Comparison of ENCODE assay signal across 17 mouse cellular contexts in genomic region chr9:22806494-22806893, GRCm38 (mm10).
DNase-seq lines count a peak whose midpoint lies in the region; ATAC-seq and TF ChIP-seq lines count a peak whose summit lies in the region.
"Had no signal": no experiment of that assay in that cellular context is flagged by ENCODE, and none has a peak within 500 bp of the region (broad histone marks: within the 10 kb centered on the region; RNA-seq: fewer than 3 reads in every experiment).

No protein-coding gene starts in this region.

- peak overlapping the region; percentile 3; the same call in 1 of the 2 replicates for H3K9ac ChIP-seq in MEL (ENCODE audit: control insufficient read depth, low read depth, low read length, poor library complexity, severe bottlenecking)
- no peak overlapping the region for H3K9ac ChIP-seq in liver, embryonic 11.5 days (ENCODE audit: low read depth, low read length)
- H3K9ac ChIP-seq in liver, embryonic 15.5 days: no peak overlapping the region
- H3K9ac ChIP-seq: embryonic facial prominence, embryonic 12.5 days; forebrain, embryonic 15.5 days; heart, embryonic 12.5 days; hindbrain, embryonic 14.5 days had no signal

- H3K27ac ChIP-seq in MEL (ENCODE audit: control insufficient read depth, low read depth, low read length): peak overlapping the region; percentile 70
- peak overlapping the region; percentile 48 for H3K27ac ChIP-seq in liver, embryonic 11.5 days (ENCODE audit: low read depth, low read length)
- H3K27ac ChIP-seq in liver, embryonic 15.5 days (replicated peaks): peak overlapping the region; percentile 69
- H3K27ac ChIP-seq: embryonic facial prominence, embryonic 12.5 days; forebrain, embryonic 15.5 days; heart, adult 2 months; hindbrain, embryonic 10.5 days; hindbrain, embryonic 14.5 days had no signal

- WGBS in liver, embryonic 11.5 days: 29% methylated on average over 5 of the region's 5 CpGs
- 16% methylated on average over 5 of the region's 5 CpGs for WGBS in liver, embryonic 15.5 days (ENCODE audit: insufficient replicate concordance)

- H3K79me2 ChIP-seq in MEL (ENCODE audit: control insufficient read depth, insufficient read depth, low read length, poor library complexity): no peaks in the 10 kb centered on the region

- H3K4me3 ChIP-seq in MEL (ENCODE audit: control insufficient read depth in 1 of 2, insufficient read depth in 1 of 2, low read depth in 2 of 2, low read length in 2 of 2): peak overlapping the region in 1 of 2 experiments; percentile 3; a peak in 1 of 4 replicates
- no peak overlapping the region for H3K4me3 ChIP-seq in liver, embryonic 11.5 days (ENCODE audit: low read depth, low read length)
- no peak overlapping the region for H3K4me3 ChIP-seq in liver, embryonic 15.5 days (replicated peaks)
- H3K4me3 ChIP-seq: embryonic facial prominence, embryonic 12.5 days; forebrain, embryonic 15.5 days; heart, adult 2 months; heart, embryonic 12.5 days; hindbrain, embryonic 10.5 days had no signal

- TF ChIP-seq EP300 in MEL (IDR thresholded peaks at IDR 0.05; ENCODE audit: low read depth in 1 of 2, low read length in 2 of 2): peak; percentile 9 to 30; a peak in 3 of 4 replicates

- H3K9me3 ChIP-seq in MEL (replicated peaks; ENCODE audit: insufficient read depth, low read length): no peaks in the 10 kb centered on the region
- H3K9me3 ChIP-seq in liver, embryonic 11.5 days (ENCODE audit: control insufficient read depth, low read length): no peaks in the 10 kb centered on the region
- no peaks in the 10 kb centered on the region for H3K9me3 ChIP-seq in liver, embryonic 15.5 days (replicated peaks)
- H3K9me3 ChIP-seq: embryonic facial prominence, embryonic 12.5 days; forebrain, embryonic 15.5 days; heart, embryonic 12.5 days; hindbrain, embryonic 10.5 days had no signal

- TF ChIP-seq CTCF in MEL (IDR thresholded peaks at IDR 0.05 in 2 of 3, conservative IDR thresholded peaks at IDR 0.05 in 1 of 3; ENCODE audit: control insufficient read depth in 1 of 3, insufficient read depth in 1 of 3, low read depth in 2 of 3, low read length in 3 of 3, poor library complexity in 1 of 3, severe bottlenecking in 1 of 3): no peak

- no peak for TF ChIP-seq RAD21 in MEL (IDR thresholded peaks at IDR 0.05; ENCODE audit: low read depth, low read length)

- no peaks in the 10 kb centered on the region for H3K27me3 ChIP-seq in MEL (ENCODE audit: control insufficient read depth in 1 of 2, insufficient read depth in 2 of 2, low read length in 2 of 2)
- no peaks in the 10 kb centered on the region for H3K27me3 ChIP-seq in liver, embryonic 11.5 days (replicated peaks; ENCODE audit: control insufficient read depth, insufficient read depth, low read length)
- H3K27me3 ChIP-seq in liver, embryonic 15.5 days: no peaks in the 10 kb centered on the region
- H3K27me3 ChIP-seq: embryonic facial prominence, embryonic 12.5 days; forebrain, embryonic 15.5 days; heart, embryonic 12.5 days had no signal

- H3K4me2 ChIP-seq in liver, embryonic 11.5 days: peak overlapping the region; percentile 17; the same call in 1 of the 2 replicates
- H3K4me2 ChIP-seq in liver, embryonic 15.5 days: peak overlapping the region; percentile 33
- H3K4me2 ChIP-seq: embryonic facial prominence, embryonic 12.5 days; forebrain, embryonic 15.5 days; heart, embryonic 12.5 days; hindbrain, embryonic 14.5 days had no signal

- DNase-seq in MEL (ENCODE audit: low read depth, low spot score): peak; percentile 73
- DNase-seq in liver, embryonic 11.5 days (ENCODE audit: low spot score): no peak
- DNase-seq in kidney, adult 11 months: no peak
- no peak for DNase-seq in spleen, adult 12 weeks (ENCODE audit: low spot score)
- no peak for DNase-seq in retina, postnatal 1 day
- DNase-seq: adrenal gland, postnatal 10 days; cerebellum, adult 11 months; cerebellum, adult 9-10 months; cerebellum, postnatal 25 days; heart, adult 2 months had no signal

- peaks cover 47 to 61% of the 10 kb centered on the region in 2 experiments for H3K4me1 ChIP-seq in MEL (ENCODE audit: control insufficient read depth in 1 of 2, insufficient read depth in 2 of 2, low read length in 2 of 2)
- H3K4me1 ChIP-seq in liver, embryonic 11.5 days (replicated peaks; ENCODE audit: control insufficient read depth, insufficient read depth, low read length): peaks cover 40% of the 10 kb centered on the region
- peaks cover 62% of the 10 kb centered on the region for H3K4me1 ChIP-seq in liver, embryonic 15.5 days (replicated peaks)
- H3K4me1 ChIP-seq: embryonic facial prominence, embryonic 12.5 days; forebrain, embryonic 15.5 days; hindbrain, embryonic 10.5 days had no signal

- TF ChIP-seq POLR2A in MEL (IDR thresholded peaks at IDR 0.05; ENCODE audit: control insufficient read depth in 1 of 2, insufficient read depth in 1 of 2, low read depth in 1 of 2, low read length in 2 of 2, poor library complexity in 1 of 2): no peak

- peak; percentile 72 for ATAC-seq in liver, embryonic 11.5 days (replicated peaks; ENCODE audit: low FRiP score)
- peak; percentile 72 for ATAC-seq in liver, embryonic 15.5 days (ENCODE audit: insufficient read depth)
- ATAC-seq in megakaryocyte-erythroid progenitor cell, adult 5-6 weeks (replicated peaks; ENCODE audit: low FRiP score, low TSS enrichment, poor library complexity, severe bottlenecking): peak; percentile 47; the same call in 1 of the 2 replicates
- ATAC-seq: forebrain, embryonic 15.5 days had no signal

- peaks cover 0 to 64% of the 10 kb centered on the region in 2 experiments; a peak in 2 of 4 replicates for H3K36me3 ChIP-seq in MEL (ENCODE audit: control insufficient read depth in 1 of 2, insufficient read depth in 2 of 2, low read length in 2 of 2)
- no peaks in the 10 kb centered on the region for H3K36me3 ChIP-seq in liver, embryonic 11.5 days (ENCODE audit: control insufficient read depth, insufficient read depth, low read length)
- H3K36me3 ChIP-seq in liver, embryonic 15.5 days (replicated peaks): no peaks in the 10 kb centered on the region
- H3K36me3 ChIP-seq: embryonic facial prominence, embryonic 12.5 days; forebrain, embryonic 15.5 days; heart, embryonic 12.5 days; hindbrain, embryonic 10.5 days had no signal

TF ChIP-seq in MEL, 35 proteins besides CTCF, POLR2A, EP300 and RAD21 (continues in another document):
- TF ChIP-seq MEF2A (IDR thresholded peaks at IDR 0.05; ENCODE audit: extremely low read depth, insufficient replicate concordance, low read depth, low read length, poor library complexity, severe bottlenecking) (no peak), TBP (IDR thresholded peaks at IDR 0.05; ENCODE audit: low read depth, low read length) (no peak), MAX (IDR thresholded peaks at IDR 0.05; ENCODE audit: low read length) (no peak), NELFE (IDR thresholded peaks at IDR 0.05; ENCODE audit: low read depth, low read length) (no peak), SMC3 (IDR thresholded peaks at IDR 0.05; ENCODE audit: low read depth, low read length) (no peak), USF1 (IDR thresholded peaks at IDR 0.05; ENCODE audit: low read depth, low read length) (no peak), NRF1 (IDR thresholded peaks at IDR 0.05; ENCODE audit: insufficient read depth, low read depth, low read length, poor library complexity, severe bottlenecking) (no peak), ZNF384 (IDR thresholded peaks at IDR 0.05; ENCODE audit: low read depth, low read length) (no peak), HCFC1 (IDR thresholded peaks at IDR 0.05; ENCODE audit: low read depth, low read length) (no peak; the same call in 1 of the 2 replicates), MXI1 (IDR thresholded peaks at IDR 0.05; ENCODE audit: low read depth, low read length) (0 out of 2 replicates have a peak, but pooled peaks have one; percentile 36), UBTF (IDR thresholded peaks at IDR 0.05; ENCODE audit: borderline replicate concordance, insufficient read depth, low read depth, low read length) (no peak), ZKSCAN1 (IDR thresholded peaks at IDR 0.05; ENCODE audit: low read depth, low read length) (no peak), KAT2A (conservative IDR thresholded peaks at IDR 0.05; ENCODE audit: low read depth, low read length) (no peak), TCF12 (IDR thresholded peaks at IDR 0.05; ENCODE audit: low read depth, low read length) (peak; percentile 28; the same call in 1 of the 2 replicates), MYC (IDR thresholded peaks at IDR 0.05; ENCODE audit: low read depth, low read length) (0 out of 2 replicates have a peak, but pooled peaks have one; percentile 4), CHD2 (IDR thresholded peaks at IDR 0.05; ENCODE audit: low read length) (peak; percentile 38; the same call in 1 of the 2 replicates), CHD1 (IDR thresholded peaks at IDR 0.05; ENCODE audit: low read depth, low read length) (peak; percentile 87; the same call in 1 of the 2 replicates), BHLHE40 (IDR thresholded peaks at IDR 0.05; ENCODE audit: borderline replicate concordance, low read depth, low read length) (0 out of 2 replicates have a peak, but pooled peaks have one; percentile 58), MYB (IDR thresholded peaks at IDR 0.05; ENCODE audit: low read depth, low read length) (peak; percentile 28; the same call in 1 of the 2 replicates), ETS1 (IDR thresholded peaks at IDR 0.05; ENCODE audit: low read depth, low read length) (peak; percentile 45; the same call in 1 of the 2 replicates), ZC3H11A (IDR thresholded peaks at IDR 0.05; ENCODE audit: low read depth, low read length) (no peak), MAZ (IDR thresholded peaks at IDR 0.05; ENCODE audit: low read depth, low read length) (peak; percentile 88), GABPA (IDR thresholded peaks at IDR 0.05; ENCODE audit: low read depth, low read length) (no peak), SIN3A (IDR thresholded peaks at IDR 0.05; ENCODE audit: low read length) (no peak), TAL1 (IDR thresholded peaks at IDR 0.05; ENCODE audit: low read length) (no peak), POLR2AphosphoS5 (IDR thresholded peaks at IDR 0.05; ENCODE audit: borderline replicate concordance, low read depth, low read length) (no peak), GATA1 (IDR thresholded peaks at IDR 0.05; ENCODE audit: low read depth, low read length) (no peak; the same call in 1 of the 2 replicates), RCOR1 (IDR thresholded peaks at IDR 0.05; ENCODE audit: low read depth, low read length) (no peak; the same call in 1 of the 2 replicates), POLR2AphosphoS2 (IDR thresholded peaks at IDR 0.05; ENCODE audit: low read length) (no peak), JUND (IDR thresholded peaks at IDR 0.05; ENCODE audit: low read depth, low read length) (no peak), ELF1 (IDR thresholded peaks at IDR 0.05; ENCODE audit: low read depth, low read length) (no peak; the same call in 1 of the 2 replicates), MAFK (IDR thresholded peaks at IDR 0.05; ENCODE audit: borderline replicate concordance, low read depth, low read length) (peak; percentile 54; the same call in 1 of the 2 replicates), E2F4 (IDR thresholded peaks at IDR 0.05; ENCODE audit: borderline replicate concordance, low read depth, low read length) (no peak)
